Mouse (Mus musculus): ENCODE measurements around the gene Gm10282. TPM values are rescaled to one million over a fixed set of nuclear protein-coding genes. Genes with fewer than 3 reads are reported as not detected.

The Gm10282 gene
- polyA plus RNA-seq, 1 experiment from 2014 or later, result 36.9 TPM

DNA sequence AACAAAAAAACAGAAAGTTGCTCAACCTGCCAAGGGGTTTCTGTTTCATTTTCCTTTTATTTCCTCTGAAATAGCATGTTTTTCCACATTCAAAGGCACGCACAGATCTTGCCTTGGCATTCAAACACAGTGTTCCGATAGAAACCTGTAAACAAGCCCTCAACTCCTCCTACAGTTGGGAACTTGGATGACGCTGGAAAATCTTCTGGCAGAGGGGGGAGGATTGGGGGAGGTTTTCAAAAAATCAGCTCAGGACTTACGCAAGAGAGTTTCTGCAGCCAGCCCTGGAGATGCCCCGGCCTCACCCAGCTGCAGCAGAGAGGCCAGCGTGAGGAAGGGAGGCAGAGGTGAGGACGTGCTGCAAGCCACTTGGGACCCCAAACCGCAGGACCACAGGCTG is 1.4 kb downstream of the Gm10282 start:
- no peaks in the 10 kb centered on the region for H3K27me3 ChIP-seq (replicated peaks; ENCODE audit: low read depth, poor library complexity, severe bottlenecking)
- no peaks in the 10 kb centered on the region for H3K36me3 ChIP-seq (replicated peaks)
- WGBS, result 68% methylated on average over 8 of the region's 8 CpGs
- no peaks in the 10 kb centered on the region for H3K4me1 ChIP-seq
- no peak for DNase-seq (ENCODE audit: low spot score)
- H3K4me3 ChIP-seq, result no peak overlapping the region
- no peak overlapping the region for H3K27ac ChIP-seq (replicated peaks)
- no peaks in the 10 kb centered on the region for H3K9me3 ChIP-seq

DNA sequence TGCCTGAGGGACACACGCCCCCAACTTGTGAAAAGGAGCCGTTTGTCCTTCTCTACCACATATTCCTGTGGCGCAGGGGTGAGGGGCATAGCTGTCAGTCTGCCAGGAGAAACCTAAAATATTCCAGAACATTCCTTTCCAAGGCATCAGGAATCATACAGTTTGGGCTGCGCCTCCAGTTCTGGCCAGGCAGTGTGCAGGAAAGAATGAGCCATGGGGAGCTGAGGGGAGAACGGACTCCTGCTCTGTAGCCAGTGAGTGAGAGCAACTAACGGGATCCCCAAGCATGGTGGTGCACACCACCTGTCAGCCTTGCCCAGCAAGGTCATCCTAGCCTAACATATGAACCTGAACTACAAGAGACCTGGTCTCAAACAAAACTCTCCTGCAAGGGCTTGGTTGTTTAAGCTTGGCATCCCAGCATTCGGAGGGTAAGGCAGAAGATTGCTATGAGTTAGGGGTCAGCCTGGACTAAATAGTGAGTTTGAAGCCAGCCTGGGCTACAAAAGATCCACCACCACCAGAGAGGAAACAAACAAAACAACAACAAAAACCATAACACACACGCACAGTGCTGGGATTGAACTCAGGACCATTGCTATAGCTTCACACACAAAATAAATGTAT is 2.0 kb downstream of the Gm10282 start:
- no peak overlapping the region for H3K4me3 ChIP-seq
- no peaks in the 10 kb centered on the region for H3K9me3 ChIP-seq
- H3K36me3 ChIP-seq (replicated peaks), result no peaks in the 10 kb centered on the region
- no peaks in the 10 kb centered on the region for H3K27me3 ChIP-seq (replicated peaks; ENCODE audit: low read depth, poor library complexity, severe bottlenecking)
- no peaks in the 10 kb centered on the region for H3K4me1 ChIP-seq
- 66% methylated on average over 8 of the region's 8 CpGs for WGBS
- H3K27ac ChIP-seq (replicated peaks), result no peak overlapping the region
- DNase-seq (ENCODE audit: low spot score), result no peak

DNA sequence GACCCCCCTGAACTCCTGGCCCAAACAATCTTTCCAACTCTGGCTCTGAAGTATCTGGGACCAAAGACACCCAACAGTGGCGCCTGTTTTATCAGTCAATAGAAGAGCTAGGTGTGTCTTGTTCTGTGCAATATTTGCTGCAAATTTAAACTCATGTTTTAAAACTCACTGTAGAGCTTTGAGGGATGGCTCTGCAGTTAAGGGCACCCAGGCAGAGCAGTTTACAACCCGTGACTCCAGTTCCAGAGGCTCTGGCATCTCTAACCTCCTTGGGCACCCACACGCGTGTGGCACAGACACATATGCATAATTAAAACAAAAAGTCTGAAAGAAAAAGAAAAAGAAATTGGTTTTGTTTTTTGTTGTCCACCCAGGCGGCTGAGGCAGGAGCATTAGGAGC is 3.6 kb downstream of the Gm10282 start:
- Histone ChIP-seq H3K4me1 (no peaks in the 10 kb centered on the region), H3K36me3 (replicated peaks) (no peaks in the 10 kb centered on the region), H3K9me3 (no peaks in the 10 kb centered on the region), H3K4me3 (no peak overlapping the region), H3K27me3 (replicated peaks; ENCODE audit: low read depth, poor library complexity, severe bottlenecking) (no peaks in the 10 kb centered on the region), H3K27ac (replicated peaks) (no peak overlapping the region)
- DNase-seq (ENCODE audit: low spot score), result no peak
- WGBS, result 86% methylated on average over 5 of the region's 5 CpGs

DNA sequence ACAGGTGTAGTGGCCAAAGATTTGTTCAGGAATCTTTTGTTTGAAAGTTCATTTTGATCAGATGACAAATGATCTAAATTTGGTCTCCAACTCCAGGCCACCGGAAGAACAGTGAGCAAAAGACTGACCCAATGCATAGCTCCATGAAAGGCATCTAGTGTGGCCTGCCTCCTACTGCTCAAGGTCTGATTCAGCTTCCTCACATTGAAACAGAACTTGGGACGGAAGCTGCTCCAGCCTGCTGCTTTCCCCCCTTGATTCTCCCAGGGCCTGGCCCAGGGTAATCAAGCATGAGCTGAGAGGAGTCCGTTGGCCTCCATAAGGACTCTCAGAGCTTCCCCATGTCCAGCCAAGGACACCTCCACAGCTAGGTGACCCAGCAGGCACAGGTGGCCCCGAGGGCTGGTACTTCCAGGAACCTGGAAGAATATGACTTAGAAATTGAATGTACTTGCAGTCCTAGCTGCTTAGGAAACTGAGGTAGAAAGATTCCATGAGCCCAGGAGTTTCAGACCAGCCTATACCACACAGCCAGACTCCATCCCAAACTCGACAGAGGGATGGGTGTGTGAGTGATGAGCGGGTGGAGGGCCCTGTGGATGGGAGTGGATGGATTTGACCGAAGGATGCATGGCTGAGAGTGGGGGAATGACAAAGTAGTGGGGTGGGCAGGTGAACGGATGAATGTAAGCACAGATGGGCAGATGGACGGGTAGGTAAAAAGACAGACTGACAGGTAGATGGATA is 4.2 kb downstream of the Gm10282 start:
- Histone ChIP-seq H3K36me3 (replicated peaks) (no peaks in the 10 kb centered on the region), H3K4me3 (no peak overlapping the region), H3K4me1 (no peaks in the 10 kb centered on the region), H3K9me3 (no peaks in the 10 kb centered on the region), H3K27ac (replicated peaks) (no peak overlapping the region), H3K27me3 (replicated peaks; ENCODE audit: low read depth, poor library complexity, severe bottlenecking) (no peaks in the 10 kb centered on the region)
- no peak for DNase-seq (ENCODE audit: low spot score)
- WGBS, result 78% methylated on average over 9 of the region's 9 CpGs

DNA sequence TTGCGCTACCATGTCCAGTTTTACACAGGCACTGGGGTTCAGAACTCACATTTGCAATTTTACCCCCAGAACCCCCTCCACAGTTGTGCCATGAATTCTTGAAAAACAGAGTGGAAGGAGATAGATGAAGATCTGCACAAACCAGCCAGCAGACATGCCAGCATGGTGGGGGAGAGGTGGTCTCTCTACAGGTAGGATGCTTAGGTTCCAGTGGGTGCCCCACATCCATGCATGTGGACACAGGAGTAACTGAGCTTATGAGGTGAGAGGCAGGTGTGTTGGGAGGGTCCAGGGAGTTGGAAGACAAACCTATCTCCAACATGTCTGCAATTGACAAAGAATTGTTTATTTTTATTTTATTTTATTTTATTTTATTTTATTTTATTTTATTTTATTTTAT is 6.1 kb downstream of the Gm10282 start:
- no peaks in the 10 kb centered on the region for H3K4me1 ChIP-seq
- H3K4me3 ChIP-seq, result no peak overlapping the region
- H3K27me3 ChIP-seq (replicated peaks; ENCODE audit: low read depth, poor library complexity, severe bottlenecking), result no peaks in the 10 kb centered on the region
- no peaks in the 10 kb centered on the region for H3K9me3 ChIP-seq
- DNase-seq (ENCODE audit: low spot score), result no peak
- H3K36me3 ChIP-seq (replicated peaks), result no peaks in the 10 kb centered on the region
- 77% methylated on average over 1 of the region's 1 CpGs for WGBS
- no peak overlapping the region for H3K27ac ChIP-seq (replicated peaks)

DNA sequence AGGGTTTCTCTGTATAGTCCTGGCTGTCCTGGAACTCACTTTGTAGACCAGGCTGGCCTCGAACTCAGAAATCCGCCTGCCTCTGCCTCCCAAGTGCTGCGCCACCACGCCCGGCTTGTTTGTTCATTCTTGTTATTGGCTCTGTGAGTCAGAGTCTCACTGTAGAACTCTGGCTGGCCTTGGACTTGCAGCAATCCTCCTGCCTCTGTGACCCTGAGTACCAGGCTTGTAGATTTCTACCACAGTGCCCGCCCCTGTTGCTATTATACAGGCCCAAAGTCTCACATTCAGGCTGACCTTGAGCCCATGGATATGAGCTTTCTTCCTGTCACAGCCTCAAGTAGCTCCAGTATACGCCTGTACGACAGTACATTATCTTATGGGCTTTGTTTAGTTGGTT is 8.5 kb downstream of the Gm10282 start:
- no peak overlapping the region for H3K4me3 ChIP-seq
- no peaks in the 10 kb centered on the region for H3K36me3 ChIP-seq (replicated peaks)
- H3K4me1 ChIP-seq, result no peaks in the 10 kb centered on the region
- 92% methylated on average over 8 of the region's 8 CpGs for WGBS
- no peaks in the 10 kb centered on the region for H3K27me3 ChIP-seq (replicated peaks; ENCODE audit: low read depth, poor library complexity, severe bottlenecking)
- H3K9me3 ChIP-seq, result no peaks in the 10 kb centered on the region
- no peak overlapping the region for H3K27ac ChIP-seq (replicated peaks)
- DNase-seq (ENCODE audit: low spot score), result no peak

DNA sequence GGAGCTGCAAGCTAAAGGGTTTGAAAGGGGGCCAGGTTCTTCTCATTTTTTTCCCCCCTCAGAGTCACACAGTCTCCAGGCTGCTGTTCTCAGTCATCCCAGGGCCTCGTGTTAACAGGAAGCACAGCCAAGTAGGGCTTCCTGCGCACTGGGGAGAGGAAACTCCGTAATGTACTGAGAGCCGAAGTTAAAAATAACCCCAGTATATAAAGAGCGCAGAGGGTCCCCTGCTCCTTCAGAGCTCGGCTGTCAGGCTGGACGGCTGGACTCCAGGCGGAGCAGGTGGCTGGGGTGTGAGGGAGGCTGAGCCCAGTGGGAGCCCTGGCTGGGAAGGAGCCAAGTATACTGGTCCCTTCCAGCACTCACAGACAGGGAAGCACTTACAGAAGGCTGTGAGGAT is 9.4 kb downstream of the Gm10282 start:
- Histone ChIP-seq H3K27ac (replicated peaks) (no peak overlapping the region), H3K4me1 (no peaks in the 10 kb centered on the region), H3K4me3 (no peak overlapping the region), H3K36me3 (replicated peaks) (no peaks in the 10 kb centered on the region), H3K27me3 (replicated peaks; ENCODE audit: low read depth, poor library complexity, severe bottlenecking) (no peaks in the 10 kb centered on the region), H3K9me3 (no peaks in the 10 kb centered on the region)
- WGBS, result 62% methylated on average over 8 of the region's 8 CpGs
- DNase-seq (ENCODE audit: low spot score), result peak; percentile 12

DNA sequence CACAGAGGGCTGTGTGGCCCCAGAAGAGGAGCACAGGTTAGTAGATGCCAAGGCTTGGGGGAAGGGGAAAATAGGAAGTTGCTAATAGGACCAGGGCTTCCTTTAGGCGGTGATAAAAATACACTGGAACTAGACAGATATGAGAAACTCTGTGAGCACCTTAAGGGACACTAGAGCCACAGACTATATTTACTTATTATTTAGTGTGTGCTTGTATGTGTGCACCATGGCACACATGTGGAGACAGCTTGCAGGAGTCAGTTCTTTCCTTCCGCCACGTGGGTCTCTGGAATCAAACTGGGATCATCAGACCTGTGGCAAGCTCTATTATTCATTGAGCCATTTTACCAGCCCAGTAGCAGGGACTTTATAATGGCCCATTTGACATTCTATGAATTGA is 9.9 kb downstream of the Gm10282 start:
- no peaks in the 10 kb centered on the region for H3K4me1 ChIP-seq
- H3K27me3 ChIP-seq (replicated peaks; ENCODE audit: low read depth, poor library complexity, severe bottlenecking), result no peaks in the 10 kb centered on the region
- 78% methylated on average over 3 of the region's 3 CpGs for WGBS
- no peaks in the 10 kb centered on the region for H3K9me3 ChIP-seq
- no peak for DNase-seq (ENCODE audit: low spot score)
- no peaks in the 10 kb centered on the region for H3K36me3 ChIP-seq (replicated peaks)
- H3K4me3 ChIP-seq, result no peak overlapping the region
- H3K27ac ChIP-seq (replicated peaks), result no peak overlapping the region

DNA sequence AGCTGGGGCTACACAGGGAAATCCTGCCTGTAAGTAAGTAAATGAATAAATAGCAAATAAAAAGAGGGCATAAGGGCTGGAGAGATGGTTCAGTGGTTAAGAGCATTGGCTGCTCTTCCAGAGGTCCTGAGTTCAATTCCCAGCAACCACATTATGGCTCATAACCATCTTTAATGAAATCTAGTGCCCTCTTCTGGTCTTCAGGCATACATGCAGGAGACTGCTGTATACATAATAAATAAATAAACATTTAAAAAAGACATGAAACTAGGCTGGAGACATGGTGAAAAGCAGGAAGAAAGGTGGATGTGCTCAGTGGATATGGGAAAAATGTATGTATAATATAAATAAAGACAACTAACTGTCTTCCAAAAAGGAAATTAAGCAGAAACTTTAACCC is 11.8 kb downstream of the Gm10282 start:
- no peak for DNase-seq (ENCODE audit: low spot score)
- Histone ChIP-seq H3K27ac (replicated peaks) (no peak overlapping the region), H3K4me1 (no peaks in the 10 kb centered on the region)

DNA sequence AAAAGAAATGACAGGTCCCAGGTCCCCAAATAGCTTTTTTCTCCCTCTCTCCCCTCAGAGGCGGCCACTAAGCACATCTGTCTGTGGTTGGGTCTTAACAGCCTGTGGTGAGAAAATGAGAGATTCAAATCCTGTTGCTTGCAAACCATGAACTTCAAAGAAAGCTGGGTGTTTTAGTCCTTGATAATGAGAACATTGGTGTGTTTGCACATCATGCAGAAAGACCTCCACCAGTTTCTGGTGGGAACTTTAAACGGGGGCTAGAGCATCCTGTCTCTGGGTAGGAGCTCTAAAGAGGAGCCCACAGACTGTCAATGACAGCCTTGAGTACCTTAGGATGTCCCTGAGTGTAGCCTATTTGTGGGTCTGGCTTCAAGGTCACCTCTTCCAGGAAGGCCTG is 14.0 kb downstream of the Gm10282 start:
- no peaks in the 10 kb centered on the region for H3K4me1 ChIP-seq
- H3K27me3 ChIP-seq (replicated peaks; ENCODE audit: low read depth, poor library complexity, severe bottlenecking), result no peaks in the 10 kb centered on the region
- DNase-seq (ENCODE audit: low spot score), result no peak
- no peak overlapping the region for H3K4me3 ChIP-seq
- no peaks in the 10 kb centered on the region for H3K9me3 ChIP-seq
- no peak overlapping the region for H3K27ac ChIP-seq (replicated peaks)
- no peaks in the 10 kb centered on the region for H3K36me3 ChIP-seq (replicated peaks)
- 76% methylated on average over 2 of the region's 2 CpGs for WGBS

More for the DNA sequence above, 11.8 kb downstream of the Gm10282 start:
- no peaks in the 10 kb centered on the region for H3K36me3 ChIP-seq (replicated peaks)
- H3K9me3 ChIP-seq, result no peaks in the 10 kb centered on the region
- H3K4me3 ChIP-seq, result no peak overlapping the region
- no peaks in the 10 kb centered on the region for H3K27me3 ChIP-seq (replicated peaks; ENCODE audit: low read depth, poor library complexity, severe bottlenecking)

DNA sequence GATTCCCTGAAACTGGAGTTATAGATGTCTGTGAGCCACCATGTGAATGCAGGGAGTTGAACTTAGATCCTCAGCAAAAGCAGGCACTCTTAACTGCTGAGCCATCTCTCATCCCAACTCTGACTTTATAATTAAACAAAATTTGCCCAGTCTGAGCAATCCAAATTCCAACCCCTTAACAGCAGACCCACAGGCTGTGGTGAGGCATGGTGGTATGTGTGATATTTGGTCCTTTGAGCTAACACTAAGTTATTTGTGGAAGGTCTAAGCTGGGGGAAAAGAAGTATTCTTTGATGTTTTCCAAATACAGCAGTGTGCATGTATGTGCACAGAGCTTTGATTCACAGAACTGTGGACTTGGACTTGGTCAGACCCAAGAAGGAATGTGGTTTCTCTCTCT is 16.0 kb downstream of the Gm10282 start:
- Histone ChIP-seq H3K4me1 (no peaks in the 10 kb centered on the region), H3K27me3 (replicated peaks; ENCODE audit: low read depth, poor library complexity, severe bottlenecking) (no peaks in the 10 kb centered on the region), H3K9me3 (no peaks in the 10 kb centered on the region), H3K27ac (replicated peaks) (no peak overlapping the region), H3K4me3 (no peak overlapping the region), H3K36me3 (replicated peaks) (no peaks in the 10 kb centered on the region)
- DNase-seq (ENCODE audit: low spot score), result no peak

DNA sequence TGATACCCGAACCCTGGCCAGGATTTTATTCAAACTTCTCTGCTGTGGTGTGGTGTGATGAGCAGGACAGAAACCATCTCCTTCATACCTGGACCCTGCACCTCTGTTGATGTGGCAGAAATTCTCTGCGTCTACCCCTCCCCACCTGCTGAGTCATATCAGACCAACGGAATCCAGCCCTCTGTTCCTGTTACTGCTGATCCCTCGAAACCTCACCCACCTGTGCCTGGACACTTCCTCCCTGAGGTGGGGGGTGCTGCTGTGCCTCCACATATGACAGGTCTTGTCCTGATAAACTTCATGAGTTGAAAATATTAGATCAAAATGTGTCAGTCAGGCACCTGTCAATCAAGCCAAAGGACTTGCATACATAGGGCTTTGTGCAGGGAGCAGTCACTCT is 19.8 kb downstream of the Gm10282 start:
- H3K27ac ChIP-seq (replicated peaks), result no peak overlapping the region
- no peak overlapping the region for H3K4me3 ChIP-seq
- H3K9me3 ChIP-seq, result no peaks in the 10 kb centered on the region
- H3K4me1 ChIP-seq, result no peaks in the 10 kb centered on the region
- H3K27me3 ChIP-seq (replicated peaks; ENCODE audit: low read depth, poor library complexity, severe bottlenecking), result no peaks in the 10 kb centered on the region
- no peak for DNase-seq (ENCODE audit: low spot score)
- 74% methylated on average over 4 of the region's 4 CpGs for WGBS
- no peaks in the 10 kb centered on the region for H3K36me3 ChIP-seq (replicated peaks)

DNA sequence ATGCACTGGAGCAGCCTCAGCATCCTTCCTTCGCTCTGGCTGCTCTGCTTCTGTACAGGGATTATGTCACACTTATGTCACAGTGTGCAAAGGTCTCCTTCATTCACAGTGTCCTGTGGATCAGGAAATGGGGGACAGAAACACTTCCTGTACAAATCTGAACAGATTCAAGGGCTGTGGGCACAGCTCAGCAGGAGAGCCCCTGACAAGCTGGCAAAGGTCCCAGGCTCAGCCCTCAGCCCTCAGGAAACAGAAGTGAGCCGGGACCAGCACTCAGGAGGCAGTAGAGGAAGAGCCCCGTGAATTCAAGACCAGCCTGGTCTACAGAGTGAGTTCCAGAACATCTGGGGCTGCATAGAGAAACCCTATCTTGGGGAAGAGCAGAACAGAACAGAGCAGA is 23.4 kb downstream of the Gm10282 start:
- no peaks in the 10 kb centered on the region for H3K4me1 ChIP-seq
- no peak overlapping the region for H3K4me3 ChIP-seq
- no peaks in the 10 kb centered on the region for H3K36me3 ChIP-seq (replicated peaks)
- H3K9me3 ChIP-seq, result no peaks in the 10 kb centered on the region
- no peaks in the 10 kb centered on the region for H3K27me3 ChIP-seq (replicated peaks; ENCODE audit: low read depth, poor library complexity, severe bottlenecking)
- WGBS, result 53% methylated on average over 3 of the region's 3 CpGs
- no peak for DNase-seq (ENCODE audit: low spot score)
- no peak overlapping the region for H3K27ac ChIP-seq (replicated peaks)

All from embryonic facial prominence, embryonic 10.5 days (tissue).